Mouse (Mus musculus) spleen, adult 2 months (tissue): ENCODE data around the gene Pheta2. TPM values are rescaled to one million over a fixed set of nuclear protein-coding genes. Genes with fewer than 3 reads are reported as not detected.

Source experiments
- DNase-seq, 2 experiments: peaks; one replicate each; pipeline versions ENCODE4 v3.0.0 to v3.0.0-alpha.2; 2012 to 2021; ENCODE audit warnings: low spot score in 2 of 2, low read depth in 1 of 2
- H3K27ac ChIP-seq: fragments of 200-500 bp; 2 replicates; pipeline ENCODE4 v1.5.1; 2012; ENCODE audit warnings: low read length, inconsistent platforms; ENCODE audit not compliant: insufficient read depth
- H3K27me3 ChIP-seq: fragments of 200-500 bp; 2 replicates; pipeline ENCODE4 v1.6.1; 2012; ENCODE audit warnings: mild to moderate bottlenecking, moderate library complexity, low read length, inconsistent platforms; ENCODE audit not compliant: control insufficient read depth, insufficient read depth
- H3K36me3 ChIP-seq: fragments of 200-500 bp; 2 replicates; pipeline ENCODE4 v1.6.1; 2012; ENCODE audit warnings: mild to moderate bottlenecking, low read length, inconsistent platforms; ENCODE audit not compliant: control insufficient read depth, insufficient read depth
- H3K4me1 ChIP-seq: fragments of 200-500 bp; 2 replicates; pipeline ENCODE4 v1.6.1; 2011; ENCODE audit warnings: inconsistent platforms; ENCODE audit not compliant: control insufficient read depth, insufficient read depth, insufficient read length
- H3K4me3 ChIP-seq: fragments of 200-500 bp; 2 replicates; pipeline ENCODE4 v1.5.1; 2011; ENCODE audit warnings: mild to moderate bottlenecking, inconsistent platforms; ENCODE audit not compliant: insufficient read depth, insufficient read length; ENCODE audit errors: extremely low read depth
- CTCF ChIP-seq: fragments of 200-500 bp; IDR thresholded peaks from 2 replicates; pipeline ENCODE4 v1.5.1; 2011; ENCODE audit warnings: mild to moderate bottlenecking, inconsistent platforms; ENCODE audit not compliant: insufficient read depth, insufficient read length, insufficient replicate concordance; ENCODE audit errors: extremely low read depth
- POLR2A ChIP-seq: fragments of 200-500 bp; IDR thresholded peaks from 2 replicates; pipeline ENCODE4 v1.6.1; 2011; ENCODE audit warnings: low read depth, low read length, inconsistent platforms
- WGBS: fragments of 180-500 bp; shearing (Covaris S2); methylation state at CpG from one replicate; pipeline ENCODE4 v1.1.7; 2018; 5-methylcytosine and 5-hydroxymethylcytosine counted together
- polyA plus RNA-seq: library from polyadenylated mRNA; depleted of rRNA; stranded (reverse); fragments of >200 nt; gene quantifications from 2 replicates; pipeline ENCODE4 v1.2.3, GENCODE M21; 2012

Gene Pheta2
- polyA plus RNA-seq, 1 experiment: 5.5 TPM

- Histone ChIP-seq H3K36me3 (no peaks in the 10 kb centered on the region), H3K4me1 (no peaks in the 10 kb centered on the region), H3K27ac (no peak overlapping the region), H3K4me3 (no peak overlapping the region), H3K27me3 (peaks cover 2% of the 10 kb centered on the region; the same call in 1 of the 2 replicates)
- 81% methylated on average over 3 of the region's 3 CpGs for WGBS
- no peak for DNase-seq
- TF ChIP-seq POLR2A (no peak), CTCF (no peak)
Measured at GRCm38 (mm10) chr15:82308416-82308815, 30.3 kb upstream of the Pheta2 start.

- Histone ChIP-seq H3K27me3 (no peaks in the 10 kb centered on the region), H3K27ac (no peak overlapping the region), H3K4me1 (no peaks in the 10 kb centered on the region), H3K36me3 (no peaks in the 10 kb centered on the region), H3K4me3 (no peak overlapping the region)
- WGBS: 84% methylated on average over 6 of the region's 6 CpGs
- no peak for DNase-seq
- TF ChIP-seq CTCF (no peak), POLR2A (no peak)
Measured at GRCm38 (mm10) chr15:82317839-82318238, 20.9 kb upstream of the Pheta2 start.

GRCm38 (mm10) chr15:82319613-82320012, 19.1 kb upstream of the Pheta2 start:
- Histone ChIP-seq H3K4me1 (no peaks in the 10 kb centered on the region), H3K4me3 (no peak overlapping the region), H3K27me3 (no peaks in the 10 kb centered on the region), H3K27ac (no peak overlapping the region), H3K36me3 (no peaks in the 10 kb centered on the region)
- 72% methylated on average over 1 of the region's 1 CpGs for WGBS
- no peak for DNase-seq
- TF ChIP-seq CTCF: no peak
- TF ChIP-seq POLR2A: no peak

GRCm38 (mm10) chr15:82322195-82322594, 16.5 kb upstream of the Pheta2 start:
- H3K27me3 ChIP-seq: no peaks in the 10 kb centered on the region
- WGBS: 82% methylated on average over 8 of the region's 8 CpGs
- no peaks in the 10 kb centered on the region for H3K36me3 ChIP-seq
- no peak overlapping the region for H3K4me3 ChIP-seq
- DNase-seq: no peak
- no peak for TF ChIP-seq CTCF
- TF ChIP-seq POLR2A: no peak
- H3K27ac ChIP-seq: no peak overlapping the region
- no peaks in the 10 kb centered on the region for H3K4me1 ChIP-seq

GRCm38 (mm10) chr15:82325382-82325781, 13.4 kb upstream of the Pheta2 start:
- TF ChIP-seq POLR2A (no peak), CTCF (no peak)
- Histone ChIP-seq H3K4me3 (no peak overlapping the region), H3K27ac (no peak overlapping the region), H3K36me3 (peaks cover 7% of the 10 kb centered on the region), H3K4me1 (no peaks in the 10 kb centered on the region), H3K27me3 (no peaks in the 10 kb centered on the region)
- no peak for DNase-seq
- 48% methylated on average over 2 of the region's 2 CpGs for WGBS

GRCm38 (mm10) chr15:82335194-82335593, 3.5 kb upstream of the Pheta2 start:
- no peak for DNase-seq
- Histone ChIP-seq H3K4me3 (no peak overlapping the region), H3K4me1 (peaks cover 8% of the 10 kb centered on the region; the same call in 1 of the 2 replicates), H3K27me3 (no peaks in the 10 kb centered on the region), H3K36me3 (peaks cover 16% of the 10 kb centered on the region), H3K27ac (no peak overlapping the region)
- WGBS: 86% methylated on average over 4 of the region's 4 CpGs
- TF ChIP-seq CTCF (no peak), POLR2A (no peak)

GRCm38 (mm10) chr15:82336629-82337028, 2.1 kb upstream of the Pheta2 start:
- peaks cover 8% of the 10 kb centered on the region for H3K4me1 ChIP-seq
- no peak overlapping the region for H3K4me3 ChIP-seq
- whole genome bisulfite sequencing: 95% methylated on average over 12 of the region's 12 CpGs
- no peak for DNase-seq
- H3K27me3 ChIP-seq: no peaks in the 10 kb centered on the region
- H3K36me3 ChIP-seq: peaks cover 13% of the 10 kb centered on the region
- no peak for TF ChIP-seq POLR2A
- TF ChIP-seq CTCF: no peak
- no peak overlapping the region for H3K27ac ChIP-seq

- H3K4me3 ChIP-seq: peak overlapping the region; percentile 73
- WGBS: under 1% methylated on average over 4 of the region's 4 CpGs
- H3K27ac ChIP-seq: peak overlapping the region; percentile 15; the same call in 1 of the 2 replicates
- no peak for TF ChIP-seq POLR2A
- TF ChIP-seq CTCF: no peak
- H3K4me1 ChIP-seq: peaks cover 8% of the 10 kb centered on the region
- H3K36me3 ChIP-seq: peaks cover 13% of the 10 kb centered on the region
- no peak for DNase-seq
- H3K27me3 ChIP-seq: no peaks in the 10 kb centered on the region
Measured at GRCm38 (mm10) chr15:82337875-82338274, 867 bp upstream of the Pheta2 start.
